Mouse (Mus musculus): Measurements from ENCODE around the gene Efna1. TPM values are rescaled to one million over a fixed set of nuclear protein-coding genes. Genes with fewer than 3 reads are reported as not detected.

Efna1 gene
- total RNA-seq, 2 experiments from 2014 or later = 12.2 to 12.6 TPM

GRCm38 (mm10) chr3:89245688-89246171, 35.2 kb downstream of the Efna1 start, which contains the start of gene Krtcap2:
Krtcap2 (plus strand) TSS chr3:89245966.
- no peak for DNase-seq (ENCODE audit: low spot score in 2 of 2)

- DNase-seq (ENCODE audit: low spot score in 2 of 2) = no peak
Measured at GRCm38 (mm10) chr3:89244982-89245687, 35.8 kb downstream of the Efna1 start.

- no peak for DNase-seq (ENCODE audit: low spot score in 2 of 2)
Measured at GRCm38 (mm10) chr3:89244158-89244981, 36.6 kb downstream of the Efna1 start.

- no peak for DNase-seq (ENCODE audit: low spot score in 2 of 2)
Measured at GRCm38 (mm10) chr3:89243609-89244008, 37.3 kb downstream of the Efna1 start.

GRCm38 (mm10) chr3:89242331-89242895, 38.5 kb downstream of the Efna1 start:
- peak in 1 of 2 experiments; percentile 54 for DNase-seq (ENCODE audit: low spot score in 2 of 2)

- no peak for DNase-seq (ENCODE audit: low spot score in 2 of 2)
Measured at GRCm38 (mm10) chr3:89238494-89238893, 42.4 kb downstream of the Efna1 start.

- no peak for DNase-seq (ENCODE audit: low spot score in 2 of 2)
Measured at GRCm38 (mm10) chr3:89237682-89238081, 43.3 kb downstream of the Efna1 start.

GRCm38 (mm10) chr3:89236516-89236915, 44.4 kb downstream of the Efna1 start:
- no peak for DNase-seq (ENCODE audit: low spot score in 2 of 2)

- DNase-seq (ENCODE audit: low spot score in 2 of 2) = no peak
Measured at GRCm38 (mm10) chr3:89233562-89234110, 47.3 kb downstream of the Efna1 start.

GRCm38 (mm10) chr3:89232614-89233013, 48.3 kb downstream of the Efna1 start:
- no peak for DNase-seq (ENCODE audit: low spot score in 2 of 2)

- DNase-seq (ENCODE audit: low spot score in 2 of 2) = no peak
Measured at GRCm38 (mm10) chr3:89231772-89232275, 49.1 kb downstream of the Efna1 start.

- DNase-seq (ENCODE audit: low spot score in 2 of 2) = no peak
Measured at GRCm38 (mm10) chr3:89231345-89231744, 49.6 kb downstream of the Efna1 start.

- no peak for DNase-seq (ENCODE audit: low spot score in 2 of 2)
Measured at GRCm38 (mm10) chr3:89230561-89230960, 50.4 kb downstream of the Efna1 start.

- DNase-seq (ENCODE audit: low spot score in 2 of 2) = no peak
Measured at GRCm38 (mm10) chr3:89229276-89229675, 51.7 kb downstream of the Efna1 start.

GRCm38 (mm10) chr3:89228836-89229235, 52.1 kb downstream of the Efna1 start, which contains the start of gene Muc1:
Muc1 (plus strand) TSS chr3:89229057.
- DNase-seq (ENCODE audit: low spot score in 2 of 2) = no peak

GRCm38 (mm10) chr3:89228180-89228549, 52.8 kb downstream of the Efna1 start:
- peak; percentile 87 to 90 for DNase-seq (ENCODE audit: low spot score in 2 of 2)

- peak; percentile 72 to 74 for DNase-seq (ENCODE audit: low spot score in 2 of 2)
Measured at GRCm38 (mm10) chr3:89227307-89228179, 53.4 kb downstream of the Efna1 start.

- no peak for DNase-seq (ENCODE audit: low spot score in 2 of 2)
Measured at GRCm38 (mm10) chr3:89226900-89227299, 54.0 kb downstream of the Efna1 start, which contains the start of gene Mtx1. Mtx1 (minus strand) TSS chr3:89227088.

- no peak for DNase-seq (ENCODE audit: low spot score in 2 of 2)
Measured at GRCm38 (mm10) chr3:89226361-89226760, 54.6 kb downstream of the Efna1 start.

GRCm38 (mm10) chr3:89225918-89226317, 55.0 kb downstream of the Efna1 start:
- no peak for DNase-seq (ENCODE audit: low spot score in 2 of 2)

Data from adrenal gland, adult 18-20 months (tissue).